Mouse (Mus musculus): ENCODE results near the gene Rsph6a.

The Rsph6a gene

DNA sequence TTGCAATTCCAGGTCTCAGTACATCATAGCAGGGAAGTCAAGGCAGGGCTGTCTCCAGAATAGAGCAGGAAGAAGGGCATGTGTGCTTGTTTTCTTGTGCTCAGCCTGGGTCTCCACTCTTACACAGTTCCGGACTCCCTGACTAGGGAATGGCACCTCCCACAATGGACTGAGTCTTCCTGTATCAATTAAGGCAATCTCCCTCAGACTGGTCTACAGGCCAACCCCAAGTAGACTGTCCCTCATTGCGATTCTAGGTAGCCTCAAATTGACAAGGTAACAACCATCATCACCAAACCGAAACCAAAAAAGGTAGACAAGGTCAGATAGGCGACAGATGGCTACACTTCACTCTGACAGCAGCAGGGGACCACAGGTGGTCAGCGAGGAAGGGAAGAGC, 20.7 kb downstream of the Rsph6a start:
- in situ Hi-C loops (cut with MboI; ENCODE audit: low pct_unique_long_range_greater_than_20kb in 1 of 2, low sequenced_read_pairs in 2 of 2, unreplicated experiment in 1 of 2), result no loop called here

DNA sequence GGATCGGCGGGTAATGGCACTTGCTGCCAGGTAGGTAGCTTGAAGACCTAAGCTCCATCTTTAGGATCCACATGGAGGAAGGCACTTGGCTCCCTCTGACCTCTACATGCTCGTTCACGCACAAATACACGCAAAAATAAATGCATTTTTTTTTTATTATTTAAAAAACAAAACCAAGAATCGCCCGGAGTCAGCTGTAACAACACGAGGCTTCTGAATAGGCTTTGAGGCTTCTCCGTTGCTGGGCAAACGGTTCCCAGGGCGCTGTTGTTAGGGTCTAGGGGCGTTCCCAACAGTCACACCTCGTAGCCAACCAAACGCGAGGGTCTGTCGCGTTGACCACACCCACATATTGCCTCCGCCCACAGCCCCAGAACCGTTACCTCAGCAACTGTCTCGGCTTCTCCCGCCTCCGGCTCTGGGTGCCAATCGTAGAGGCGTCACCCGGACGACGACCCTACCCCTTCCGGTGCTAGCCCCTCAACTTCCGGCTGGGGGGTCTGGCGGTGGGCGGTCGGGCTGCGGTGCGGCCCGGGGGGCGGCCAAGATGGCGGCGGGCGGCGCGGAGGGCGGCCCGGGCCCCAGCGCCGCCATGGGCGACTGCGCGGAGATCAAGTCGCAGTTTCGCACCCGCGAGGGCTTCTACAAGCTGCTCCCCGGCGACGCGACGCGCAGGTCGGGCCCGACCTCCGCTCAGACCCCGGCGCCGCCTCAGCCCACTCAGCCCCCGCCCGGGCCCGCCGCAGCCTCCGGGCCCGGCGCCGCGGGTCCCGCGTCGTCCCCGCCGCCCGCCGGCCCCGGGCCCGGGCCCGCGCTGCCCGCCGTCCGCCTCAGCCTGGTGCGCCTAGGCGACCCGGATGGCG, 21.5 kb downstream of the Rsph6a start, which contains the start of gene Dmwd:
Gene Dmwd, plus strand, starts transcription at position 505 of the 863 bp plus-strand sequence.
- in situ Hi-C loops (cut with MboI; ENCODE audit: low pct_unique_long_range_greater_than_20kb in 1 of 2, low sequenced_read_pairs in 2 of 2, unreplicated experiment in 1 of 2), result no loop called here

GRCm38 (mm10) chr7:19076586-19076991, 22.1 kb downstream of the Rsph6a start:
- in situ Hi-C loops (cut with MboI; ENCODE audit: low pct_unique_long_range_greater_than_20kb in 1 of 2, low sequenced_read_pairs in 2 of 2, unreplicated experiment in 1 of 2), result no loop called here

GRCm38 (mm10) chr7:19077761-19078160, 23.3 kb downstream of the Rsph6a start:
- in situ Hi-C loops (cut with MboI; ENCODE audit: low pct_unique_long_range_greater_than_20kb in 1 of 2, low sequenced_read_pairs in 2 of 2, unreplicated experiment in 1 of 2), result no loop called here

GRCm38 (mm10) chr7:19078732-19079131, 24.2 kb downstream of the Rsph6a start:
- in situ Hi-C loops (cut with MboI; ENCODE audit: low pct_unique_long_range_greater_than_20kb in 1 of 2, low sequenced_read_pairs in 2 of 2, unreplicated experiment in 1 of 2), result no loop called here

DNA sequence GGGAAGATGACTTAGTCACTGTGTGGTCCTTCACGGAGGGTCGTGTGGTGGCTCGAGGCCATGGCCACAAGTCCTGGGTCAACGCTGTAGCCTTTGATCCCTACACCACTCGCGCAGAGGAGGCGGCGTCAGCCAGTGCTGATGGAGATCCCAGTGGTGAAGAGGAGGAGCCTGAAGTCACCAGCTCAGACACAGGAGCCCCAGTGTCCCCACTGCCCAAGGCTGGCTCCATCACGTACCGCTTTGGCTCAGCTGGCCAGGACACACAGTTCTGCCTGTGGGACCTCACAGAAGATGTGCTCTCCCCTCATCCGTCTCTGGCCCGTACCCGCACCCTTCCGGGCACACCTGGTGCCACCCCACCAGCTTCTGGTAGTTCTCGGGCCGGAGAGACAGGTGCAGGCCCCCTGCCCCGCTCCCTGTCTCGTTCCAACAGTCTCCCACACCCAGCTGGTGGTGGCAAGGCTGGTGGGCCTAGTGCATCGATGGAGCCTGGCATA, 26.0 kb downstream of the Rsph6a start:
- in situ Hi-C loops (cut with MboI; ENCODE audit: low pct_unique_long_range_greater_than_20kb in 1 of 2, low sequenced_read_pairs in 2 of 2, unreplicated experiment in 1 of 2), result no loop called here

- in situ Hi-C loops (cut with MboI; ENCODE audit: low pct_unique_long_range_greater_than_20kb in 1 of 2, low sequenced_read_pairs in 2 of 2, unreplicated experiment in 1 of 2), result no loop called here
Measured at GRCm38 (mm10) chr7:19082171-19082570, 27.7 kb downstream of the Rsph6a start.

DNA sequence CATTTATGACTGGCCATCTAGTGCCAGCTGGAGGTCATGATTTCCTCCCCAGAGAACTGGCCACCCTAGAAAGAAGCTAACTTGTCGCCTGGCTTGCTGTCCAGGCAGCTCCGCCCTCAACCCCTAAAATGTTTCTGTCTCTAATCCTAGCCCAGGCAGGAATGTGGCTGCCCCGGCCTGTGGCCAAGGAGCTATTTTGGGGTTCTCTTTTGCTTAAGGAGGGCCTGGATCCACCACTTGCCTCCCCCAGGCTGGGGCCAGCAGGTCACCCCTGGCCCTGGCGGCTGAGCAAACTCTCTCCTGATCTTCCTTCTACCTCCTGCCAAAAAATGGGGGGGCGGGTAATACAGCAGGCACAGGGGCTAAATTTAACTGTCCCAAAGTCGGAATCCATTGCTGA, 28.6 kb downstream of the Rsph6a start:
- in situ Hi-C loops (cut with MboI; ENCODE audit: low pct_unique_long_range_greater_than_20kb in 1 of 2, low sequenced_read_pairs in 2 of 2, unreplicated experiment in 1 of 2), result no loop called here

GRCm38 (mm10) chr7:19083701-19084100, 29.2 kb downstream of the Rsph6a start, which contains the start of gene Dmpk:
Dmpk (plus strand) TSS chr7:19083849.
- in situ Hi-C loops (cut with MboI; ENCODE audit: low pct_unique_long_range_greater_than_20kb in 1 of 2, low sequenced_read_pairs in 2 of 2, unreplicated experiment in 1 of 2), result no loop called here

DNA sequence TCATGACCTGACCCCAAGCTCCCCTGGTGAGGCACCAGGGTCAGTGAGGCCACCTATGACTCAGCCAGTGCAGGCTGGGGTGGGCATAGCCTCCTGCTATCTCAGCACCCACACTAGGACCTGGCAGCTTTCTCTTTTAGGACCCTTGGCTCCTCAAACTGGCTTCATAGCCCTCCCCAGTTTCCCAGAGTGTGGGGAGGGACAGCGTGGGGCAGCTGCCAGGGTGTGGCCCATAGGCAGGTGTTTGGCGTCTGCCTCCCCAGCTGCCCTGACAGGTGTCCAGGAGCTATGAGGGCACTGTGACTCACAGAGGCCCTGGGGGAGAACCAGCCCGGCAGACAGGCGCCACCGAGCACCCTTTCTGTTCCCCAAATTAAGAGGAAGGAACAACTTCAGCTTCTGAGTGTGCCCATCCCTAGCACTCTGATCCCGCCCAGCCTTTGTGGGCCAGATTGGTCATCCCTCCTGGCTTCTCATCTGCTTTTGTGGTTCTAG, 29.8 kb downstream of the Rsph6a start:
- in situ Hi-C loops (cut with MboI; ENCODE audit: low pct_unique_long_range_greater_than_20kb in 1 of 2, low sequenced_read_pairs in 2 of 2, unreplicated experiment in 1 of 2), result no loop called here

- in situ Hi-C loops (cut with MboI; ENCODE audit: low pct_unique_long_range_greater_than_20kb in 1 of 2, low sequenced_read_pairs in 2 of 2, unreplicated experiment in 1 of 2), result no loop called here
Measured at GRCm38 (mm10) chr7:19084921-19085473, 30.5 kb downstream of the Rsph6a start.

GRCm38 (mm10) chr7:19085495-19085894, 31.0 kb downstream of the Rsph6a start:
- in situ Hi-C loops (cut with MboI; ENCODE audit: low pct_unique_long_range_greater_than_20kb in 1 of 2, low sequenced_read_pairs in 2 of 2, unreplicated experiment in 1 of 2), result no loop called here

GRCm38 (mm10) chr7:19086042-19086441, 31.6 kb downstream of the Rsph6a start:
- in situ Hi-C loops (cut with MboI; ENCODE audit: low pct_unique_long_range_greater_than_20kb in 1 of 2, low sequenced_read_pairs in 2 of 2, unreplicated experiment in 1 of 2), result no loop called here

DNA sequence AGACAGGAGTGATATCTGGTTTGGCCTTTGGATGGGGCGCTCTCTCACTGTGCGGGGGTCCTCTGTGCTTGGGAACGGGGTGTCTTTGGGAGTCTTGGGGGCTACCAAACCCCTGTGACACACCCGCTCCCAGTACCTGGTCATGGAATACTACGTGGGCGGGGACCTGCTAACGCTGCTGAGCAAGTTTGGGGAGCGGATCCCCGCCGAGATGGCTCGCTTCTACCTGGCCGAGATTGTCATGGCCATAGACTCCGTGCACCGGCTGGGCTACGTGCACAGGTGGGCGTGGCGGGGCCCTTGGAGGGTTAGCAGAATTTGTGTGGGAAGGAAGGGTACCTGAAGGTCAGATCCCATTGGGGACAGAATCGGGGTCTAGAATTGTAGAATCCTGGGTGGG, 32.3 kb downstream of the Rsph6a start:
- in situ Hi-C loops (cut with MboI; ENCODE audit: low pct_unique_long_range_greater_than_20kb in 1 of 2, low sequenced_read_pairs in 2 of 2, unreplicated experiment in 1 of 2), result no loop called here

GRCm38 (mm10) chr7:19088813-19089212, 34.3 kb downstream of the Rsph6a start:
- in situ Hi-C loops (cut with MboI; ENCODE audit: low pct_unique_long_range_greater_than_20kb in 1 of 2, low sequenced_read_pairs in 2 of 2, unreplicated experiment in 1 of 2), result no loop called here

DNA sequence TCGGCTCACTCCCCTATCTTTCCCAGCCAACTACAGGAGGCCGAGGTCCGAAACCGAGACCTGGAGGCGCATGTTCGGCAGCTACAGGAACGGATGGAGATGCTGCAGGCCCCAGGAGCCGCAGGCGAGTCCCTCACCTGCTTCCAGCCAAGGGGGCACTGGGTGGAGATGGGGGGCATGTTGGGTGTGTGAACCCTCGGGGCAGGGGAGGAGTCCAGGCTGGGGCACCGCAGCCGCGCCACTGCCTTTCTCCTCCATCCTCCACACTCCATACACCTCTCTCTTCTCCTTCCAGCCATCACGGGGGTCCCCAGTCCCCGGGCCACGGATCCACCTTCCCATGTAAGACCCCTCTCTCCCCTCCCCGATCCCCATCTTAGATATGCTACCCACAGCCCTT, 37.4 kb downstream of the Rsph6a start:
- in situ Hi-C loops (cut with MboI; ENCODE audit: low pct_unique_long_range_greater_than_20kb in 1 of 2, low sequenced_read_pairs in 2 of 2, unreplicated experiment in 1 of 2), result no loop called here

DNA sequence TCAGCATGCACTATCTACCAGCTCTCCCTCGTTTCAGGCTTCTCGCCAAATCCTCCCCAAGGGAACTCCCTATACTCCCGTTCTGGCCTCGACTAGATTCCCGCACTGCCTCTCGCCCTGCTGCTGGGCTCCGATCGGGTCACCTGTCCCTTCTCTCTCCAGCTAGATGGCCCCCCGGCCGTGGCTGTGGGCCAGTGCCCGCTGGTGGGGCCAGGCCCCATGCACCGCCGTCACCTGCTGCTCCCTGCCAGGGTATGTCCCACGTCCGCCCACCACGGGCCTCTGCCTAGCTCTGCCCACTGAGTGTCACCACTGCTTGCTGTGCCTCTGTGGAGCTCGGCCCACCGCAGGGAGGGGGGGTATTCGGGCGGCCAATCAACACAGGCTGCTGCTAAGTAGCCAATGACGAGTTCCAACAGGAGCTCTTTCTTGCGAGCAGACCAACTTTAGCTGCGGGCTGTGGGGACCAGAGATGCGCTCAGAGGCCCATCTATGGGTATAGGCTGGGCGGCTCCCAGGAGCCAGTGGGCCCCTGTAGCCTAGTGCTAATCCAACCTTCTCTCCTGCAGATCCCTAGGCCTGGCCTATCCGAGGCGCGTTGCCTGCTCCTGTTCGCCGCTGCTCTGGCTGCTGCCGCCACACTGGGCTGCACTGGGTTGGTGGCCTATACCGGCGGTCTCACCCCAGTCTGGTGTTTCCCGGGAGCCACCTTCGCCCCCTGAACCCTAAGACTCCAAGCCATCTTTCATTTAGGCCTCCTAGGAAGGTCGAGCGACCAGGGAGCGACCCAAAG, 38.1 kb downstream of the Rsph6a start:
- in situ Hi-C loops (cut with MboI; ENCODE audit: low pct_unique_long_range_greater_than_20kb in 1 of 2, low sequenced_read_pairs in 2 of 2, unreplicated experiment in 1 of 2), result no loop called here

- in situ Hi-C loops (cut with MboI; ENCODE audit: low pct_unique_long_range_greater_than_20kb in 1 of 2, low sequenced_read_pairs in 2 of 2, unreplicated experiment in 1 of 2), result no loop called here
Measured at GRCm38 (mm10) chr7:19093174-19093521, 38.7 kb downstream of the Rsph6a start.
